Mouse (Mus musculus): ENCODE data around the gene Mcm8.

Gene Mcm8

DNA sequence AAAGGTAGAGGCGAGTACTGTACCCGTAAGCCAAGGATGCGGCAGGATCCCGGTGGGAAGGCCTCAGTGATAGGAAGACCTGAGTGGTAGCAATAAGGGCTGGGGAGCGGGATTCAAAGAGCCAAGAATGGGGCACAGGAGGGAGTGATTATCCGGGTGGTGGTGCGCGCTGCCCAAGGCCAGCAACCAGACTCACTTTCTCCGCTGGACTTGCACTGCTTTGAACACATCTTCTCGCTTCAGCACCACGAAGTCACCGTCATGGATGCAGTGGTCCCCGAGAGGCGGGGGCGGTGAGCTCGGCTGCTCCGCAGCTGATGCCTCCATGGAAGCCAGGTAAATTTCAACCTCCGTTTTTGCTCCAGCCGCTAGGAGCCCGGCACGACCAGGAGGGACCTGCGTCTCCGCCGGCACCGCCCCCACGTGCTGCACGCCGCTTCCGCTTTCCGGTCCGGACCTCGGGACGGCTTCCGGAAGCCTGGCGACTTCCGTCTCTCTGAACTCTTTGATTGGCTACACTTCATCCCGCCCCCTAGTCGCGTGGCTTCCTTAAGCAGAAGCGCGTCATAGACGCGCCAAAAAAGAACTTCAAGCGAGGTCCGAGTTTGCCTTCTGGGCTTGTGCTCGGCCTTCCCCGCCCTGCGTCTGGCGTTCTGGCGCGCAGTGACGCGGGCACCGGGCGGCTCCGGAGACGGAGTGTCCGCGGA is at the start of gene Mcm8, which contains the start of gene Trmt6:
Mcm8 (plus strand) TSS at position 534 of the 707 bp plus-strand sequence.
Trmt6 (minus strand) TSS at position 448 of the 707 bp plus-strand sequence.
- peak; percentile 92 for DNase-seq

GRCm38 (mm10) chr2:132770822-132771221 is 45.1 kb upstream of the Mcm8 start:
- no peak for DNase-seq

DNA sequence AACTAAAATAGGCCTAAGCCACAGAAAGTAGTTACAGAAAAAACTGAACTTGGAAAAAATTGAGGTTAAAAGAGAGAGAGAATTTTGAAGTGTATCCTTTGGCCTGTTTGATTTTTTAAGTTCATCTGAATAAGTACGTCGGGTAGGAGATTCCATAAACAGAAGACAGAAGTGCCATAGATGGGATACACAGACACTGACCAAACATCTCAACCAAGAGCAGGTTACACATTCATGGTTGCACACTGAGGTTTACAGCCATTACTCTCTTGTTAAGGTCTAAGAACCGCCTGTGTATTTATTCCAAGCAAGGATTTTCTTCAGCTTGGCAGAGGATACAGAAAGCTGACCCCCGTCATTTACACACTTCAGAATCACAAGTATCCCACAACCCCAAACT is 35.0 kb upstream of the Mcm8 start, which contains the start of gene Chgb:
Chgb (plus strand) TSS at position 301 of the 400 bp plus-strand sequence.
- no peak for DNase-seq

GRCm38 (mm10) chr2:132781439-132782068 is 34.4 kb upstream of the Mcm8 start:
- DNase-seq: peak; percentile 87

- DNase-seq: no peak
Observed at GRCm38 (mm10) chr2:132784039-132784438, 31.9 kb upstream of the Mcm8 start.

DNA sequence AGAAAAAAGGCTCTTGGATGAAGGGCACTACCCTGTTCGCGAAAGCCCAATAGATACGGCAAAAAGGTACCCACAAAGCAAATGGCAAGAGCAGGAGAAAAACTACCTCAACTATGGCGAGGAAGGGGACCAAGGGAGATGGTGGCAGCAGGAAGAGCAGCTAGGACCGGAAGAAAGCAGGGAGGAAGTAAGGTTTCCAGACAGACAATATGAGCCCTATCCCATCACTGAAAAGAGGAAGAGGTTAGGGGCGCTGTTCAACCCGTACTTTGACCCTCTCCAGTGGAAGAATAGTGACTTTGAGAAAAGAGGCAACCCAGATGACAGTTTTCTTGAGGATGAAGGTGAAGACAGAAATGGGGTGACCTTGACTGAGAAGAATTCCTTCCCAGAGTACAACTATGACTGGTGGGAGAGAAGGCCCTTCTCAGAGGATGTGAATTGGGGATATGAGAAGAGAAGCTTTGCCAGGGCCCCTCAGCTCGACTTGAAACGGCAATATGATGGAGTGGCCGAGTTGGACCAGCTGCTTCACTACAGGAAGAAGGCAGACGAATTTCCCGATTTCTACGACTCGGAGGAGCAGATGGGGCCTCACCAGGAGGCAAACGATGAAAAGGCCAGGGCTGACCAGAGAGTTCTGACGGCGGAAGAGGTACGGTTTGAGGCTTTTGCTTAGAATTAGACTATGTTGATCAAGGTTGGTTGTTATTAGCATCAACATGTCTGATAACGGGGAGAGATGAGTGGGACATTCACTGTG is 22.3 kb upstream of the Mcm8 start:
- DNase-seq: no peak

GRCm38 (mm10) chr2:132794204-132794586 is 21.7 kb upstream of the Mcm8 start:
- no peak for DNase-seq

DNA sequence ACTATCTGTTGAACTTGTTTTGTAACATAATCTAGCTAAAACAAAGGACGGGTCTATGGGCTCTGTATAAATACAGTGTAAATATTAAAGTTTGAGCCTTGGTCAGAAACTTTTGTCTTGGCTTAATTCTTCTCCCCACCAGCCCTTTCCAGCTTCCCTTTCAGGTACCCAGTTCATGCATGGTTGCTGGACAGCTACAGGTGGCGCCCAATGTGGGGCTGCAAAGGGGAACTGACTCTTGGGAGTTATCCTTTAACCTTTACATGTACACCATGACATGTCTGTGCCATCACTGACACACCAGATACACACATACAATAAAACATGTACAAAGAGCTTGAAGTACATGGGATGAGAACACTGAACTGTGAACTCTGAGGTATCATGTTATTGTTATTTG is 13.0 kb upstream of the Mcm8 start:
- no peak for DNase-seq

- DNase-seq: no peak
Observed at GRCm38 (mm10) chr2:132841071-132841470, 25.1 kb downstream of the Mcm8 start.

GRCm38 (mm10) chr2:132846407-132847358 is 30.7 kb downstream of the Mcm8 start, which contains the start of gene Crls1:
TSS of gene Crls1 (plus strand) at chr2:132846666.
- peak; percentile 97 for DNase-seq

DNA sequence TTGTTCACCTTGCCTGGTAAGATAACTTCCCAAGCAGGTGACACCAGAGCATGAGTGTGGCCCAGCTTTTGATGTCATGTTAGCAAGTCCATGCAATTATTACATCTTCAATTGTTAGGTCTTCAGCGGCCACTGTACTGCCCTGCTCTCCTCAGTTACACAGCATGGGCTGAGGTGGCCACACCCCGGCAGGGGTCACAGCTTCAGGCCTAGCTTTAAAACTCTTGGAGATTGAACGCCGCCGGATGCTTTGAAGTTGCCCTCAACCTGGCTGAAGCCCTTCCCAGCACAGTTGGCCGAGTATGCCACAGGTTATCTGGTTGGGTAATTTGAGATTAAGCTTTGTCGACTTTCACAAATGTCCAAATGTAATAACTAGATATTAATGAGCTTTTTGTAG is 31.6 kb downstream of the Mcm8 start:
- DNase-seq: peak; percentile 17

GRCm38 (mm10) chr2:132848361-132848760 is 32.4 kb downstream of the Mcm8 start:
- DNase-seq: peak; percentile 35

DNA sequence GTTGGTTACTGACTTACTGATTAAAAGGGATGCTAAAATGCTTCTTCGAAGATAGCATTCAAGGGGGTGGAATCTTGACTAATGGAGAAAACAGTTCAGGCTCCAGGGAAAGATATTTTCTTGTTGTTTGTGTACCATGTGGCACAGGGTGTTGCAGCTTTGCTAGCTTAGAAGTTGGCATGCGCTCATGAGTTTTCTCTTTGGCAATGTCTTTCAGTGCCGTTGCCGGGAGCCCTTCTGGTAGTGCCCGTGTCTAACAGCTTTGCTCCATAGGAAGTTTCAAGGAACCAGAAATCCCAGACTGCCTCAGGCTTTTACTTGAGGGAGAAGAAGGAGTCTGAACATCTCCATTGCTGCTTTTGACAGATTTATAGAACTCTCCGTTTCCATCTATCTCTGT is 33.2 kb downstream of the Mcm8 start:
- DNase-seq: no peak

- no peak for DNase-seq
Observed at GRCm38 (mm10) chr2:132853051-132853450, 37.1 kb downstream of the Mcm8 start.

DNA sequence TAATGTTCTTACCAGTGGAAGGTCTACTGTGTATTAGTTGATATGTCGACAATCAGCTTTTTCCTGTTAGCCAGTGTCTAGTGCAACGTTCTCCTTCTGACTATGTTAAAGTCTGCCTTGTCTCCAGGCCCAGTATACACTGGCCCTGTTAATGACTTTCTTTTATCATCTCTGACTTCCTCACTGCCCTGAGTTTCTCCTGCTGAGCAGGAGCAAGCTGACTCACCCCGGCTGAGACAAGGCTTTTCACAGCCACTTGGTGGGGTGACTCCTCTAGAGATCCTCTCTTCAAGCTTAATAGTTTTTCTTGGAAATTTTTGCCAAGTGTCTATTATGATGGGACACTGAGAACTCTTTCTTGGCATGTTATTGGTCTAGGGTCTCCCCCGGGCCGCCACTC is 40.4 kb downstream of the Mcm8 start:
- no peak for DNase-seq

GRCm38 (mm10) chr2:132860435-132860834 is 44.5 kb downstream of the Mcm8 start:
- no peak for DNase-seq

DNA sequence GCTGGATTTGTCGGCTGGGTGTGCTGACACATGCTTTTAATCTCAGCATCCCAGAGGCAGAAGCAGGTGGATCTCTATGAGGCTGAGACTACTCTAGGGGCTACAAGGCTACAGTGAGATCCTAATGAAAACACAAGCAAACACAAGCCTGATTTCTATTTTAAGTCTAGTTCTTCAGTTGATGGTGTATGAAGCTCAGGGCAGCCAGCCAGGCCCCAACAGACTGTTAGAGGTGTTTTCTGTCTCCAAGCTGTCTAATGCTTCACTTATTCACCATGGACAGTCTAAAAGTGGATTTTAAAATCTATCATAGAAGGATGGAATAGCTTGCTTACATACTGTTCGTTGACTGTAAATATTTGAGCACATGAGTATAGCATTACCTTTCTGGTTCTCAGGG is 45.5 kb downstream of the Mcm8 start:
- DNase-seq: no peak

DNA sequence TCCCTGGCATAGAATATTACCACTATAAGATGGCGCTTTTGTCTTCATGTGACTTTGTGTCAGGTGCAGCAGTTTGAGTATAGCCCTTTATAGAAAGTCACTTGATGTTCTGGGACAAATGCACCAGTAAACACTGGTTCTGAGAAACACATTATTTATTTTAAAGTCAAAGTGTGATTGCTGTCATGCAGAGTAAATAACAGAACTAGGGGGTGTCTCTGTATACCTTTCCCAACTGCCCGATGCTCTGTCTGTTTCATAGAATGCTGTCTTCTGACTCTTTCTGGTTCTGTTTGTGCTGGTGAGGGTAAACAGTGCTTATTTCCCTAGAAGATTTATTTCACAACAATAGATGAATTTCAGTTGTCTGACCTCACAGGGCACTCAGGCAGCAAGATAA is 47.4 kb downstream of the Mcm8 start:
- no peak for DNase-seq

- DNase-seq: no peak
Observed at GRCm38 (mm10) chr2:132867521-132867920, 51.6 kb downstream of the Mcm8 start.

DNA sequence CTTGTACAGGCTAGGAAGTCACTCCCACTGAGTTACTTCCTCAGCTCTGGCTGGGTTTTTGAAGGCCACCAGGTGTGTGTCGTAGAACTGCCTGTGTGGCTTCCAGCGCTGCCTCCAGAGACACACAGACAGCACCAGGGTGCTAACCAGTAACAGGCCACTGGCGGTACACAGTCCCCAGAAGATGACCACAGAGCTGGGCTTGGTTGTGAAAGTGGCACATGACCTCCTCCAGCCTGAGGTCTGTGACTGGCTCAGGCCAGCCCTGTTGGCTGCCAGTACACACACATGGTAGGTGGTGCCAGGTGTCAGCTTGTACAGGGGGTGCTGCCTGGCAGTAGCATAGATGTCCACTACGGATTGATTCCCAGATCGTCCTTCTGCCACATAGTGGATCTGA is 53.7 kb downstream of the Mcm8 start:
- no peak for DNase-seq

- DNase-seq: no peak
Observed at GRCm38 (mm10) chr2:132870286-132870685, 54.3 kb downstream of the Mcm8 start.

DNA sequence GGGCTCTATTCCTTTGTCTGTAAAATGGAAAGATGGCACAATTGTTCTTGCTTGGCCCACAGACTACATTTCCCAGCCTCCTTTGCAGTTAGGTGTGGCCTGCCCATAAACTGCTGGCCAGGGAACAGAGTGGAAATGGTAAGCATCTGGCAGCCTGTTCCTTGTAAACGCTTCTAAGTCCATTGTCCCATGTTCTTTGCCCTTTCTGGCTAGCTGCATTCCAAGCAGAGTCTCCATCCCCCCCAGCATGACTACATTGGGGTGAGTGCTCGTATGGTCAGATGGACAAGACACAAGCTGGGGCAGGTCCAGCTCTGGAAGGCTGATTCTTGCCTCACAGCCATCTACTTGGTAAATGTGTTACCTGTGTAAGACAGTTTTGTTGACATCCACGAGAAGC is 55.7 kb downstream of the Mcm8 start:
- peak; percentile 97 for DNase-seq

All from kidney, adult 9 months (tissue).